Mouse (Mus musculus): ENCODE measurements around the gene Tacc2. TPM values are rescaled to one million over a fixed set of nuclear protein-coding genes. Genes with fewer than 3 reads are reported as not detected.

Tacc2 gene
- total and polyA plus RNA-seq, 2 experiments from 2014 or later: 39.0 to 83.8 TPM

DNA sequence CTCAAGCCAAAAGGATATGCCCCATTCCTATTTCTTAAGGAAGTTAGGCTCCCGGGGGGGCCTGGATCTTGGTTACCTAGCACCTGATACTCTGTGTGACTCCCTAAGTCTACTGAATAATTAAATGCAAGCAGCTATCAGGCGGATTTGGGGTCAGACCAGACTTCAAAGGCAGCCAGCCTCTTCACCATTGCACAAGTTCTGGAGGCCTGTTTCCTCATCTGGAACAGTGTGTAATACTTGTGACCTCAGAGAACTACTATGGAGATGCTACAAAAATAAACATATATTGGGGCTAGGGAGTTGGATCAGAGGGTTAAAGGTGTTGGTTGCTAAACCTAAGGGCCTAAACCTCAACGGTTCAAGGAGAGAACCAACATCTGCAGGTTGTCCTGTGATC, 59.0 kb downstream of the Tacc2 start:
- Histone ChIP-seq H3K36me3 (replicated peaks; ENCODE audit: control insufficient read depth, insufficient read depth, low read length) (no peaks in the 10 kb centered on the region), H3K9me3 (replicated peaks; ENCODE audit: control insufficient read depth, low read length) (no peaks in the 10 kb centered on the region), H3K4me1 (ENCODE audit: control insufficient read depth, insufficient read depth) (peaks cover 21% of the 10 kb centered on the region), H3K4me3 (ENCODE audit: low read depth, low read length) (no peak overlapping the region), H3K4me2 (ENCODE audit: low read depth, low read length) (no peak overlapping the region), H3K27ac (ENCODE audit: low read depth) (no peak overlapping the region), H3K27me3 (ENCODE audit: control insufficient read depth, insufficient read depth, low read length) (no peaks in the 10 kb centered on the region), H3K9ac (replicated peaks; ENCODE audit: low read depth, low read length) (no peak overlapping the region)
- ATAC-seq (ENCODE audit: insufficient read depth, low read depth): no peak
- DNase-seq (ENCODE audit: low spot score): no peak
- TF ChIP-seq CTCF (IDR thresholded peaks at IDR 0.05; ENCODE audit: low read depth) (no peak), EP300 (IDR thresholded peaks at IDR 0.05; ENCODE audit: low read depth) (no peak)
- WGBS: 86% methylated on average over 3 of the region's 3 CpGs

DNA sequence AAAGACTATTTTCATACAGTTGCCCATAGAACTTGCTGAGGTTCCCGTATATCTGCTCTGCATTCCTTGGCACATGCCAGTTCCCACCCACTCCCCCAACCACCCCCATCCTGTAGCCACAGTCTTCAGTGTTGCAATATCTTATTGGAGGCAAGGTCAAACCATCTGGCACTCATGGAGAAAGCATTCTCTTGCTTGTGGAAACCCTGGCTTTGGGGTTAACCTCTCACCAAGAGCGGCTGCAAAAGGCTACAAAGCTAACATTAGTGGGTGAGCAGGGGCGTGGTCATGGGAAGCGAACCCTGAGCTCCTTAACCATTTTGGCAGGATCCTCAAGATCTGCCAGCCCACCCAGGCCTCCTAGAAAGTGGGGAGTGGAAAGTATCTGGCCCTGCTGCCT, 59.7 kb downstream of the Tacc2 start:
- no peak overlapping the region for H3K4me3 ChIP-seq (ENCODE audit: low read depth, low read length)
- DNase-seq (ENCODE audit: low spot score): no peak
- TF ChIP-seq CTCF (IDR thresholded peaks at IDR 0.05; ENCODE audit: low read depth) (no peak), EP300 (IDR thresholded peaks at IDR 0.05; ENCODE audit: low read depth) (no peak)
- H3K9ac ChIP-seq (replicated peaks; ENCODE audit: low read depth, low read length): no peak overlapping the region
- no peaks in the 10 kb centered on the region for H3K36me3 ChIP-seq (replicated peaks; ENCODE audit: control insufficient read depth, insufficient read depth, low read length)
- H3K9me3 ChIP-seq (replicated peaks; ENCODE audit: control insufficient read depth, low read length): no peaks in the 10 kb centered on the region
- 80% methylated on average over 4 of the region's 4 CpGs for WGBS
- no peak overlapping the region for H3K27ac ChIP-seq (ENCODE audit: low read depth)
- H3K27me3 ChIP-seq (ENCODE audit: control insufficient read depth, insufficient read depth, low read length): no peaks in the 10 kb centered on the region
- ATAC-seq (ENCODE audit: insufficient read depth, low read depth): no peak
- H3K4me1 ChIP-seq (ENCODE audit: control insufficient read depth, insufficient read depth): peaks cover 15% of the 10 kb centered on the region
- no peak overlapping the region for H3K4me2 ChIP-seq (ENCODE audit: low read depth, low read length)

DNA sequence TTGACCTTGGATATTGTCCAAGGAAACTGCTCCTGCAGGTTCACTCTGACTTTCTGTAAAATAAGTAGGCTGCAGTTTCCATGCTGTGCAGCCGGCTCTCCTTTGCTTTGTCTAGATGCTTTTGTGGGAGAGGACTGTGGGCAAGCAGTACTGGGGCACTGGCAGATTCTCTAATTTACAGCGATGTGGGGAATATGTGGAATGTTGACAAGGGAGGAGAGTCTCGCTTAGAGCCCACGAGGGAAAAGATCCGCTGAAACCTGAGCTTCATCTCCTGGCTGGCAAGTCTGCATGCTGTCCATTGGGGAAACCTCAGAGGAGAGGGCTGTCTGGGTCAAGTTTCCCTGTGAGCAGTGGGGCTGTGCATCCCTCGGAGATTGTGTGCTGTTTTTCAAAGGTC, 60.6 kb downstream of the Tacc2 start:
- H3K27ac ChIP-seq (ENCODE audit: low read depth): no peak overlapping the region
- no peak overlapping the region for H3K4me2 ChIP-seq (ENCODE audit: low read depth, low read length)
- H3K36me3 ChIP-seq (replicated peaks; ENCODE audit: control insufficient read depth, insufficient read depth, low read length): no peaks in the 10 kb centered on the region
- H3K4me1 ChIP-seq (ENCODE audit: control insufficient read depth, insufficient read depth): peaks cover 13% of the 10 kb centered on the region
- DNase-seq (ENCODE audit: low spot score) (no peak), ATAC-seq (ENCODE audit: insufficient read depth, low read depth) (no peak)
- 48% methylated on average over 6 of the region's 6 CpGs for WGBS
- no peaks in the 10 kb centered on the region for H3K27me3 ChIP-seq (ENCODE audit: control insufficient read depth, insufficient read depth, low read length)
- no peak overlapping the region for H3K9ac ChIP-seq (replicated peaks; ENCODE audit: low read depth, low read length)
- TF ChIP-seq CTCF (IDR thresholded peaks at IDR 0.05; ENCODE audit: low read depth): no peak
- no peak for TF ChIP-seq EP300 (IDR thresholded peaks at IDR 0.05; ENCODE audit: low read depth)
- no peak overlapping the region for H3K4me3 ChIP-seq (ENCODE audit: low read depth, low read length)
- no peaks in the 10 kb centered on the region for H3K9me3 ChIP-seq (replicated peaks; ENCODE audit: control insufficient read depth, low read length)

DNA sequence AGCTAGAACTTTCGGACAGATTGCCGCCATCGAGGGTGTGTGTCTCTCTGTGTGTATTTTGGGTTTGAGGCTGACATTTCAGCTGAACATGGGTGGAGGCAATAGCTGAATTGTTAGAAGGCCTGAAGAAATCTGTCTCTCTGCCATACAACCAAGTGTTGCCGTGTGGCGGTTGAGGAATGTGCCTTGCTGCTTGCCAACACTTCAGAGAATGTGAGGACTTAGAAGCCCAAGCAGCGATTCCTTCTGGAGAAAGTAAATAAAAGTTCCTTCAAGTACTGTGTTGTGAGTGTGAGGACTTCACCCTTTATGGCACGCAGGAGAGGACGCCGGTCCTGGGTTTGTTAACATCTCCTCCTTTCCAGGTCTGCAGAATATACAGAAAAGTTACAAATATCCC, 63.4 kb downstream of the Tacc2 start:
- DNase-seq (ENCODE audit: low spot score) (no peak), ATAC-seq (ENCODE audit: insufficient read depth, low read depth) (no peak)
- H3K4me1 ChIP-seq (ENCODE audit: control insufficient read depth, insufficient read depth): peaks cover 9% of the 10 kb centered on the region
- no peak overlapping the region for H3K9ac ChIP-seq (replicated peaks; ENCODE audit: low read depth, low read length)
- no peak overlapping the region for H3K4me3 ChIP-seq (ENCODE audit: low read depth, low read length)
- H3K27me3 ChIP-seq (ENCODE audit: control insufficient read depth, insufficient read depth, low read length): no peaks in the 10 kb centered on the region
- no peak for TF ChIP-seq CTCF (IDR thresholded peaks at IDR 0.05; ENCODE audit: low read depth)
- no peak for TF ChIP-seq EP300 (IDR thresholded peaks at IDR 0.05; ENCODE audit: low read depth)
- no peaks in the 10 kb centered on the region for H3K9me3 ChIP-seq (replicated peaks; ENCODE audit: control insufficient read depth, low read length)
- peak overlapping the region; percentile 66; the same call in 1 of the 2 replicates for H3K27ac ChIP-seq (ENCODE audit: low read depth)
- 58% methylated on average over 9 of the region's 9 CpGs for WGBS
- no peak overlapping the region for H3K4me2 ChIP-seq (ENCODE audit: low read depth, low read length)
- no peaks in the 10 kb centered on the region for H3K36me3 ChIP-seq (replicated peaks; ENCODE audit: control insufficient read depth, insufficient read depth, low read length)

DNA sequence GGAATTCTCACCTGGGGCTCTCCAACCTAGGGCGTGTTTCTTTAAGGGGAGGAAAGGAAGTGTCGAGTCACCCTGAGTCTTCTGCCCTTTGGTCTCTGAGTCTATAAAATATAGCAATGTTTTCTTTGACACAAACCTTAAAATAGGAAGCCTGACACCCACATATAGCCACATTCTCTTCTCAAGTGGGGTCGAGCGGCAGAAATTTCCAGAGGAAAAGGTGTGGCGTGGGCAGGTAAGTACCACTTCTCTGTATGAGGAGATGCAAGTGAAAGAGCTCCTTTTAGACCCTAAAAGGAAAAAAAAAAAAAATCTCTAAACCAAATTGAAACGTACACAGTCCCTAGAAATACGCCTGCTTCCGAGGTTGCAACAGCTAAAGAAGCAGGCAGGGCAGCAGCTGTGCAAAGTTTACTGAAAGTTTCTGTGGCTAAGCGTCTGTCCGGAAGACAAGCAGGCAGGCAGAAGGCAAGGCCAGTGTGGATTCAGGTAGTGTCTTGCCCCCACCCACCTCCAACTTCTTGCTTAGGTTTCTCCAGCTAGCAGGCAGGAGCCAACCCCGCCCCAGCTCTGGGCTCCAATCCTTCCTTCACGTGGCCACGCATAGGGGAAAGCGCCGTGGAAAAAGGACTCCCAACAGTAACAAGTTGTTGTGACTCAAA, 68.2 kb downstream of the Tacc2 start:
- Histone ChIP-seq H3K4me1 (ENCODE audit: control insufficient read depth, insufficient read depth) (peaks cover 40% of the 10 kb centered on the region), H3K9ac (replicated peaks; ENCODE audit: low read depth, low read length) (peak overlapping the region; percentile 89), H3K36me3 (replicated peaks; ENCODE audit: control insufficient read depth, insufficient read depth, low read length) (no peaks in the 10 kb centered on the region), H3K9me3 (replicated peaks; ENCODE audit: control insufficient read depth, low read length) (no peaks in the 10 kb centered on the region), H3K4me3 (ENCODE audit: low read depth, low read length) (peak overlapping the region; percentile 66), H3K4me2 (ENCODE audit: low read depth, low read length) (peak overlapping the region; percentile 80), H3K27me3 (ENCODE audit: control insufficient read depth, insufficient read depth, low read length) (no peaks in the 10 kb centered on the region), H3K27ac (ENCODE audit: low read depth) (peak overlapping the region; percentile 99)
- TF ChIP-seq CTCF (IDR thresholded peaks at IDR 0.05; ENCODE audit: low read depth) (no peak), EP300 (IDR thresholded peaks at IDR 0.05; ENCODE audit: low read depth) (no peak)
- WGBS: 8% methylated on average over 15 of the region's 15 CpGs
- ATAC-seq (ENCODE audit: insufficient read depth, low read depth) (peak; percentile 17; the same call in 1 of the 2 replicates), DNase-seq (ENCODE audit: low spot score) (no peak)
